Mouse (Mus musculus) heart, adult 18-20 months (tissue): ENCODE results near the gene Ncoa3. TPM values are rescaled to one million over a fixed set of nuclear protein-coding genes. Genes with fewer than 3 reads are reported as not detected.
"Not testable (repeated sequence)": the region's sequence is repeated elsewhere in the genome, so short reads cannot be mapped to it uniquely, and the experiment has no call there.

Source experiments
- DNase-seq, 2 experiments: peaks; one replicate each; pipeline ENCODE4 v3.0.0; 2021 to 2022; ENCODE audit warnings: mixed read lengths in 1 of 2
- long read RNA-seq, 2 experiments: library from polyadenylated mRNA; stranded (forward); transcript quantifications; one replicate each; pipeline ENCODE4 v2.0.0; 2021
- total RNA-seq, 2 experiments: library from RNA; stranded (reverse); gene quantifications; 2 replicates each; pipeline ENCODE4 v1.2.3; 2021

Ncoa3 gene
- total RNA-seq, result 10 to 100 TPM; 29.2 to 30.2 TPM
- long read RNA-seq, experiment 1, full-length matches to known transcripts, result 1 of 3 reads
- long read RNA-seq, experiment 1, partial matches to known transcripts, result 2 of 3 reads
- long read RNA-seq, experiment 1, other reads (novel, unspliced or antisense), result 0 of 3 reads
- long read RNA-seq, experiment 2, result 0 reads

- DNase-seq, result peak; percentile 93 to 94
Measured at GRCm38 (mm10) chr2:165992270-165993172, at the start of gene Ncoa3. Ncoa3 (plus strand) TSS chr2:165992636.

- DNase-seq, result no peak
Measured at GRCm38 (mm10) chr2:165943113-165943512, 49.3 kb upstream of the Ncoa3 start.

- DNase-seq, result no peak
Measured at GRCm38 (mm10) chr2:165944576-165945351, 47.7 kb upstream of the Ncoa3 start.

- DNase-seq, result no peak
Measured at GRCm38 (mm10) chr2:165946046-165946564, 46.3 kb upstream of the Ncoa3 start.

GRCm38 (mm10) chr2:165948007-165948406 lies 44.4 kb upstream of the Ncoa3 start:
- DNase-seq, result no peak

GRCm38 (mm10) chr2:165948785-165949184 lies 43.7 kb upstream of the Ncoa3 start:
- DNase-seq, result not testable (repeated sequence)

- DNase-seq, result peak in 1 of 2 experiments; percentile 53
Measured at GRCm38 (mm10) chr2:165949719-165950118, 42.7 kb upstream of the Ncoa3 start.

GRCm38 (mm10) chr2:165951432-165952068 lies 40.9 kb upstream of the Ncoa3 start:
- no peak for DNase-seq

GRCm38 (mm10) chr2:165954872-165955271 lies 37.6 kb upstream of the Ncoa3 start:
- peak; percentile 70 to 89 for DNase-seq

GRCm38 (mm10) chr2:165955386-165955785 lies 37.0 kb upstream of the Ncoa3 start:
- no peak for DNase-seq

- no peak for DNase-seq
Measured at GRCm38 (mm10) chr2:165956096-165956740, 36.2 kb upstream of the Ncoa3 start.

- no peak for DNase-seq
Measured at GRCm38 (mm10) chr2:165957257-165957828, 35.1 kb upstream of the Ncoa3 start.

GRCm38 (mm10) chr2:165958556-165958955 lies 33.9 kb upstream of the Ncoa3 start:
- DNase-seq, result no peak

GRCm38 (mm10) chr2:165960695-165961094 lies 31.7 kb upstream of the Ncoa3 start:
- DNase-seq, result no peak

- no peak for DNase-seq
Measured at GRCm38 (mm10) chr2:165962824-165963223, 29.6 kb upstream of the Ncoa3 start.

GRCm38 (mm10) chr2:165964121-165964520 lies 28.3 kb upstream of the Ncoa3 start:
- no peak for DNase-seq

GRCm38 (mm10) chr2:165967076-165967475 lies 25.4 kb upstream of the Ncoa3 start:
- DNase-seq, result no peak

- no peak for DNase-seq
Measured at GRCm38 (mm10) chr2:165967823-165968555, 24.4 kb upstream of the Ncoa3 start.

- DNase-seq, result peak; percentile 65 to 89
Measured at GRCm38 (mm10) chr2:165968876-165969275, 23.6 kb upstream of the Ncoa3 start.

- DNase-seq, result no peak
Measured at GRCm38 (mm10) chr2:165969391-165969790, 23.0 kb upstream of the Ncoa3 start.
